Mouse (Mus musculus) lung, embryonic 15.5 days (tissue): ENCODE data around the gene Dtd2. TPM values are rescaled to one million over a fixed set of nuclear protein-coding genes. Genes with fewer than 3 reads are reported as not detected.

ENCODE experiments used
- ATAC-seq: fragments of 200-750 bp; cut with Nextera tagmentation; 2 replicates; pipeline ENCODE4 v1.8.0; 2017; ENCODE audit warnings: moderate number of reproducible peaks, borderline replicate concordance; ENCODE audit not compliant: low FRiP score, low TSS enrichment; ENCODE audit errors: extremely low read depth
- H3K27ac ChIP-seq: fragments of 300-500 bp; sonication (generic); 2 replicates; pipeline ENCODE4 v1.5.1; 2015; ENCODE audit warnings: moderate library complexity, mild to moderate bottlenecking, inconsistent platforms
- H3K27me3 ChIP-seq: fragments of 300-500 bp; sonication (generic); 2 replicates; pipeline ENCODE4 v1.6.1; 2015; ENCODE audit warnings: inconsistent platforms
- H3K36me3 ChIP-seq: fragments of 300-500 bp; sonication (generic); 2 replicates; pipeline ENCODE4 v1.6.1; 2015; ENCODE audit warnings: inconsistent platforms
- H3K4me1 ChIP-seq: fragments of 300-500 bp; sonication (generic); 2 replicates; pipeline ENCODE4 v1.6.1; 2015; ENCODE audit warnings: inconsistent platforms
- H3K4me2 ChIP-seq: fragments of 300-500 bp; sonication (generic); 2 replicates; pipeline ENCODE4 v1.6.1; 2015; ENCODE audit warnings: inconsistent platforms, mild to moderate bottlenecking, moderate library complexity
- H3K4me3 ChIP-seq: fragments of 300-500 bp; sonication (generic); 2 replicates; pipeline ENCODE4 v1.5.1; 2015; ENCODE audit warnings: mild to moderate bottlenecking, inconsistent platforms
- H3K9ac ChIP-seq: fragments of 300-500 bp; sonication (generic); 2 replicates; pipeline ENCODE4 v1.6.1; 2015; ENCODE audit warnings: inconsistent platforms
- H3K9me3 ChIP-seq: fragments of 300-500 bp; sonication (generic); 2 replicates; pipeline ENCODE4 v1.6.1; 2016; ENCODE audit warnings: inconsistent platforms
- WGBS: fragments of 180-500 bp; shearing (Covaris S2); methylation state at CpG from one replicate; pipeline ENCODE4 v1.1.7; 2015; 5-methylcytosine and 5-hydroxymethylcytosine counted together
- polyA plus RNA-seq: library from polyadenylated mRNA; unstranded; fragments of >200 nt; fragmentation: Nextera tagmentation; extraction: Ambion mirVana; gene quantifications from 2 replicates; pipeline ENCODE4 v1.2.1, GENCODE M21; 2015

Dtd2 gene
- polyA plus RNA-seq, 1 experiment from 2014 or later = 25.3 TPM

- no peak for ATAC-seq
- 78% methylated on average over 1 of the region's 1 CpGs for WGBS
These were observed 22.7 kb downstream of the Dtd2 start for GRCm38 (mm10) chr12:51983625-51984024.

GRCm38 (mm10) chr12:51976531-51976930, 29.8 kb downstream of the Dtd2 start:
- Histone ChIP-seq H3K4me1 (no peaks in the 10 kb centered on the region), H3K4me2 (no peak overlapping the region), H3K9ac (no peak overlapping the region), H3K4me3 (no peak overlapping the region), H3K36me3 (no peaks in the 10 kb centered on the region), H3K9me3 (no peaks in the 10 kb centered on the region), H3K27me3 (no peaks in the 10 kb centered on the region), H3K27ac (no peak overlapping the region)
- no peak for ATAC-seq
- 58% methylated on average over 9 of the region's 9 CpGs for WGBS

More at GRCm38 (mm10) chr12:51983625-51984024, 22.7 kb downstream of the Dtd2 start:
- Histone ChIP-seq H3K36me3 (no peaks in the 10 kb centered on the region), H3K4me1 (no peaks in the 10 kb centered on the region), H3K9me3 (no peaks in the 10 kb centered on the region), H3K27me3 (no peaks in the 10 kb centered on the region), H3K4me3 (no peak overlapping the region), H3K9ac (no peak overlapping the region), H3K27ac (no peak overlapping the region), H3K4me2 (no peak overlapping the region)

GRCm38 (mm10) chr12:51974381-51974780, 31.9 kb downstream of the Dtd2 start:
- peaks cover 10% of the 10 kb centered on the region; the same call in 1 of the 2 replicates for H3K4me1 ChIP-seq
- no peaks in the 10 kb centered on the region for H3K9me3 ChIP-seq
- H3K4me3 ChIP-seq = no peak overlapping the region
- no peaks in the 10 kb centered on the region for H3K36me3 ChIP-seq
- no peak overlapping the region for H3K4me2 ChIP-seq
- H3K27me3 ChIP-seq = no peaks in the 10 kb centered on the region
- no peak for ATAC-seq
- H3K9ac ChIP-seq = no peak overlapping the region
- 74% methylated on average over 1 of the region's 1 CpGs for WGBS
- H3K27ac ChIP-seq = no peak overlapping the region

GRCm38 (mm10) chr12:51972269-51973065, 33.8 kb downstream of the Dtd2 start:
- 80% methylated on average over 5 of the region's 5 CpGs for WGBS
- Histone ChIP-seq H3K27ac (no peak overlapping the region), H3K4me3 (no peak overlapping the region), H3K9ac (no peak overlapping the region), H3K4me2 (no peak overlapping the region), H3K36me3 (no peaks in the 10 kb centered on the region), H3K4me1 (peaks cover 14% of the 10 kb centered on the region; the same call in 1 of the 2 replicates), H3K27me3 (no peaks in the 10 kb centered on the region), H3K9me3 (no peaks in the 10 kb centered on the region)
- ATAC-seq = no peak

GRCm38 (mm10) chr12:51971070-51971664, 35.1 kb downstream of the Dtd2 start, which contains the start of gene Heatr5a:
Gene Heatr5a, minus strand, starts transcription at chr12:51971321.
- Histone ChIP-seq H3K36me3 (no peaks in the 10 kb centered on the region), H3K27ac (peak within 1 kb of the TSS; percentile 94), H3K27me3 (no peaks in the 10 kb centered on the region), H3K9ac (peak within 1 kb of the TSS; percentile 92), H3K4me3 (peak within 1 kb of the TSS; percentile 99), H3K4me2 (peak within 1 kb of the TSS; percentile 54), H3K9me3 (no peaks in the 10 kb centered on the region), H3K4me1 (peaks cover 14% of the 10 kb centered on the region; the same call in 1 of the 2 replicates)
- WGBS = under 1% methylated on average over 53 of the region's 53 CpGs
- ATAC-seq = peak; percentile 97

GRCm38 (mm10) chr12:51970352-51971069, 35.8 kb downstream of the Dtd2 start:
- Histone ChIP-seq H3K9ac (peak overlapping the region; percentile 92), H3K4me2 (peak overlapping the region; percentile 54), H3K4me1 (peaks cover 14% of the 10 kb centered on the region; the same call in 1 of the 2 replicates), H3K9me3 (no peaks in the 10 kb centered on the region), H3K36me3 (no peaks in the 10 kb centered on the region), H3K4me3 (peak overlapping the region; percentile 99), H3K27ac (peak overlapping the region; percentile 94), H3K27me3 (no peaks in the 10 kb centered on the region)
- under 1% methylated on average over 34 of the region's 35 CpGs for WGBS
- ATAC-seq = peak; percentile 59; the same call in 1 of the 2 replicates

GRCm38 (mm10) chr12:51969876-51970275, 36.4 kb downstream of the Dtd2 start:
- WGBS = 17% methylated on average over 7 of the region's 7 CpGs
- no peak overlapping the region for H3K9ac ChIP-seq

GRCm38 (mm10) chr12:51969092-51969491, 37.2 kb downstream of the Dtd2 start:
- Histone ChIP-seq H3K27me3 (no peaks in the 10 kb centered on the region), H3K9me3 (no peaks in the 10 kb centered on the region)

More at GRCm38 (mm10) chr12:51969876-51970275, 36.4 kb downstream of the Dtd2 start:
- H3K9me3 ChIP-seq = no peaks in the 10 kb centered on the region
- no peaks in the 10 kb centered on the region for H3K36me3 ChIP-seq
- no peak for ATAC-seq
- no peaks in the 10 kb centered on the region for H3K27me3 ChIP-seq
- H3K4me1 ChIP-seq = peaks cover 14% of the 10 kb centered on the region; the same call in 1 of the 2 replicates
- no peak overlapping the region for H3K27ac ChIP-seq
- H3K4me2 ChIP-seq = peak overlapping the region; percentile 54
- peak overlapping the region; percentile 99 for H3K4me3 ChIP-seq

GRCm38 (mm10) chr12:51967915-51968595, 38.2 kb downstream of the Dtd2 start:
- Histone ChIP-seq H3K4me2 (no peak overlapping the region), H3K27me3 (no peaks in the 10 kb centered on the region), H3K9ac (no peak overlapping the region), H3K9me3 (no peaks in the 10 kb centered on the region), H3K4me3 (no peak overlapping the region), H3K4me1 (peaks cover 20% of the 10 kb centered on the region; the same call in 1 of the 2 replicates), H3K27ac (no peak overlapping the region), H3K36me3 (no peaks in the 10 kb centered on the region)
- WGBS = 60% methylated on average over 9 of the region's 9 CpGs
- no peak for ATAC-seq

More at GRCm38 (mm10) chr12:51969092-51969491, 37.2 kb downstream of the Dtd2 start:
- H3K27ac ChIP-seq = no peak overlapping the region
- H3K4me3 ChIP-seq = no peak overlapping the region
- WGBS = 85% methylated on average over 2 of the region's 2 CpGs
- no peaks in the 10 kb centered on the region for H3K36me3 ChIP-seq
- H3K9ac ChIP-seq = no peak overlapping the region
- no peak for ATAC-seq
- no peak overlapping the region for H3K4me2 ChIP-seq
- peaks cover 18% of the 10 kb centered on the region; the same call in 1 of the 2 replicates for H3K4me1 ChIP-seq

GRCm38 (mm10) chr12:51957626-51958025, 48.7 kb downstream of the Dtd2 start:
- no peak for ATAC-seq

GRCm38 (mm10) chr12:51952309-51952708, 54.0 kb downstream of the Dtd2 start:
- no peak for ATAC-seq
- Histone ChIP-seq H3K27ac (no peak overlapping the region), H3K4me2 (no peak overlapping the region), H3K4me3 (no peak overlapping the region), H3K9ac (no peak overlapping the region), H3K36me3 (peaks cover 71% of the 10 kb centered on the region), H3K4me1 (no peaks in the 10 kb centered on the region), H3K9me3 (no peaks in the 10 kb centered on the region), H3K27me3 (no peaks in the 10 kb centered on the region)
- 86% methylated on average over 10 of the region's 10 CpGs for WGBS

More at GRCm38 (mm10) chr12:51957626-51958025, 48.7 kb downstream of the Dtd2 start:
- Histone ChIP-seq H3K9ac (no peak overlapping the region), H3K4me1 (no peaks in the 10 kb centered on the region), H3K4me3 (no peak overlapping the region), H3K9me3 (no peaks in the 10 kb centered on the region), H3K4me2 (no peak overlapping the region), H3K27ac (no peak overlapping the region), H3K36me3 (peaks cover 38% of the 10 kb centered on the region; the same call in 1 of the 2 replicates), H3K27me3 (no peaks in the 10 kb centered on the region)
- 84% methylated on average over 6 of the region's 6 CpGs for WGBS
